ENCODE assay signal across 8 mouse cellular contexts in genomic region chr4:101356093-101356953, GRCm38 (mm10).
DNase-seq lines count a peak whose midpoint lies in the region; ATAC-seq lines count a peak whose summit lies in the region.

No protein-coding gene starts in this region.

- H3K9me3 ChIP-seq in heart, embryonic 14.5 days (ENCODE audit: control insufficient read depth, low read length), result no peaks in the 10 kb centered on the region
- H3K9me3 ChIP-seq in liver, embryonic 12.5 days (replicated peaks), result no peaks in the 10 kb centered on the region
- H3K9me3 ChIP-seq in stomach, embryonic 14.5 days (ENCODE audit: control insufficient read depth, low read depth, low read length), result no peaks in the 10 kb centered on the region

- H3K27me3 ChIP-seq in heart, embryonic 14.5 days (ENCODE audit: control insufficient read depth, insufficient read depth, low read length), result no peaks in the 10 kb centered on the region
- H3K27me3 ChIP-seq in liver, embryonic 12.5 days (replicated peaks), result peaks cover 46% of the 10 kb centered on the region
- no peaks in the 10 kb centered on the region for H3K27me3 ChIP-seq in stomach, embryonic 14.5 days (ENCODE audit: control insufficient read depth, insufficient read depth, low read length)

- H3K9ac ChIP-seq in heart, embryonic 14.5 days (ENCODE audit: low read length), result peak overlapping the region; percentile 89
- H3K9ac ChIP-seq in liver, embryonic 12.5 days, result peak overlapping the region; percentile 73
- H3K9ac ChIP-seq in stomach, embryonic 14.5 days (replicated peaks; ENCODE audit: low read depth, low read length), result peak overlapping the region; percentile 78

- peak; percentile 69 for ATAC-seq in heart, embryonic 14.5 days (ENCODE audit: insufficient number of reproducible peaks, insufficient read depth, low FRiP score, low read depth)
- peak; percentile 74 for ATAC-seq in liver, embryonic 12.5 days
- ATAC-seq in stomach, embryonic 14.5 days (ENCODE audit: insufficient number of reproducible peaks, insufficient read depth, low FRiP score, low read depth), result peak; percentile 71

- H3K36me3 ChIP-seq in heart, embryonic 14.5 days (ENCODE audit: control insufficient read depth, insufficient read depth, low read length), result no peaks in the 10 kb centered on the region
- H3K36me3 ChIP-seq in liver, embryonic 12.5 days, result no peaks in the 10 kb centered on the region
- H3K36me3 ChIP-seq in stomach, embryonic 14.5 days (ENCODE audit: control insufficient read depth, insufficient read depth, low read length), result no peaks in the 10 kb centered on the region

- WGBS in heart, embryonic 14.5 days, result under 1% methylated on average over 87 of the region's 107 CpGs
- WGBS in liver, embryonic 12.5 days (ENCODE audit: insufficient replicate concordance), result 1% methylated on average over 93 of the region's 107 CpGs
- under 1% methylated on average over 94 of the region's 107 CpGs for WGBS in stomach, embryonic 14.5 days

- DNase-seq in A20 (ENCODE audit: low read depth, low spot score), result peak; percentile 77
- peak; percentile 96 for DNase-seq in brain, adult 2 months (ENCODE audit: low read depth, low spot score)
- DNase-seq in fibroblast of lung, adult 2 months (ENCODE audit: low read depth), result peak; percentile 57
- DNase-seq in kidney, postnatal 10 days, result peak; percentile 91
- peak; percentile 15 to 60 for DNase-seq in natural killer cell, adult 2 months (ENCODE audit: low spot score in 2 of 2)

- peak overlapping the region; percentile 78 to 97 for H3K4me3 ChIP-seq in heart, embryonic 14.5 days (ENCODE audit: control insufficient read depth in 1 of 2, insufficient read depth in 1 of 2, low read depth in 1 of 2, low read length in 2 of 2)
- peak overlapping the region; percentile 71 for H3K4me3 ChIP-seq in liver, embryonic 12.5 days
- H3K4me3 ChIP-seq in stomach, embryonic 14.5 days (ENCODE audit: low read depth, low read length), result peak overlapping the region; percentile 74

- H3K4me2 ChIP-seq in heart, embryonic 14.5 days (ENCODE audit: low read length), result peak overlapping the region; percentile 97
- H3K4me2 ChIP-seq in liver, embryonic 12.5 days, result peak overlapping the region; percentile 91
- H3K4me2 ChIP-seq in stomach, embryonic 14.5 days (replicated peaks; ENCODE audit: low read depth, low read length), result peak overlapping the region; percentile 80

- H3K27ac ChIP-seq in heart, embryonic 14.5 days (replicated peaks in 1 of 2; ENCODE audit: control insufficient read depth in 1 of 2, insufficient read depth in 1 of 2, low read depth in 2 of 2, low read length in 2 of 2), result peak overlapping the region; percentile 46 to 93
- 0 out of 2 replicates have a peak overlapping the region, but pooled peaks have one; percentile 14 for H3K27ac ChIP-seq in liver, embryonic 12.5 days
- peak overlapping the region; percentile 80 for H3K27ac ChIP-seq in stomach, embryonic 14.5 days (ENCODE audit: low read length)

- peaks cover 4 to 14% of the 10 kb centered on the region in 2 experiments; a peak in 3 of 4 replicates for H3K4me1 ChIP-seq in heart, embryonic 14.5 days (ENCODE audit: control insufficient read depth in 2 of 2, insufficient read depth in 2 of 2, low read length in 2 of 2)
- peaks cover 38% of the 10 kb centered on the region for H3K4me1 ChIP-seq in liver, embryonic 12.5 days
- H3K4me1 ChIP-seq in stomach, embryonic 14.5 days (ENCODE audit: control insufficient read depth, insufficient read depth, low read length), result peaks cover 16% of the 10 kb centered on the region

Comparison
In these comparisons a context has a peak if more than half of its experiments do, and no peak if none do; other contexts are left out.
1. Peak in every context shown above with its lines: DNase-seq, ATAC-seq, H3K4me3 ChIP-seq and H3K27ac ChIP-seq.
2. DNase-seq: peak in every context shown above with its lines; median percentile 96 in brain, adult 2 months; 91 in kidney, postnatal 10 days; 77 in A20; 57 in fibroblast of lung, adult 2 months; 38 in natural killer cell, adult 2 months.
3. H3K27ac ChIP-seq: peak in every context shown above with its lines; median percentile 80 in stomach, embryonic 14.5 days; 70 in heart, embryonic 14.5 days; 14 in liver, embryonic 12.5 days.